Mouse (Mus musculus): Measurements from ENCODE around the gene Scgb1b18. TPM values are rescaled to one million over a fixed set of nuclear protein-coding genes. Genes with fewer than 3 reads are reported as not detected.

Scgb1b18 gene
- not detected for polyA plus RNA-seq (2014; fragmentation: Illumina TruSeq; extraction: RNeasy Lipid Tissue Mini Kit (QIAGEN cat#74804); ENCODE audit: low read depth, low replicate concordance)

GRCm38 (mm10) chr7:33185268-33185667, at the start of gene Scgb1b18:
Scgb1b18 (plus strand) TSS chr7:33185568.

GRCm38 (mm10) chr7:33173764-33174163, 11.6 kb upstream of the Scgb1b18 start, which contains the start of gene Scgb2b18:
Scgb2b18 (minus strand) TSS chr7:33173864.

Other genes starting within 250 kb of the Scgb1b18 start
- gene Scgb2b17, start 129.0 kb upstream of the Scgb1b18 start, polyA plus RNA-seq (2014; fragmentation: Illumina TruSeq; extraction: RNeasy Lipid Tissue Mini Kit (QIAGEN cat#74804); ENCODE audit: low read depth, low replicate concordance), result not detected
- gene Scgb1b17, start 122.1 kb upstream of the Scgb1b18 start, polyA plus RNA-seq (2014; fragmentation: Illumina TruSeq; extraction: RNeasy Lipid Tissue Mini Kit (QIAGEN cat#74804); ENCODE audit: low read depth, low replicate concordance), result not detected
- not detected for gene Scgb2b18, start 11.7 kb upstream of the Scgb1b18 start, polyA plus RNA-seq (2014; fragmentation: Illumina TruSeq; extraction: RNeasy Lipid Tissue Mini Kit (QIAGEN cat#74804); ENCODE audit: low read depth, low replicate concordance)
- not detected for gene Scgb2b19, start 94.8 kb downstream of the Scgb1b18 start, polyA plus RNA-seq (2014; fragmentation: Illumina TruSeq; extraction: RNeasy Lipid Tissue Mini Kit (QIAGEN cat#74804); ENCODE audit: low read depth, low replicate concordance)
- not detected for gene Scgb1b19, start 101.7 kb downstream of the Scgb1b18 start, polyA plus RNA-seq (2014; fragmentation: Illumina TruSeq; extraction: RNeasy Lipid Tissue Mini Kit (QIAGEN cat#74804); ENCODE audit: low read depth, low replicate concordance)
- not detected for gene Scgb2b20, start 180.8 kb downstream of the Scgb1b18 start, polyA plus RNA-seq (2014; fragmentation: Illumina TruSeq; extraction: RNeasy Lipid Tissue Mini Kit (QIAGEN cat#74804); ENCODE audit: low read depth, low replicate concordance)
- gene Scgb1b20, start 187.7 kb downstream of the Scgb1b18 start, polyA plus RNA-seq (2014; fragmentation: Illumina TruSeq; extraction: RNeasy Lipid Tissue Mini Kit (QIAGEN cat#74804); ENCODE audit: low read depth, low replicate concordance), result not detected